Mouse (Mus musculus) T-helper 1 cell (primary cell): ENCODE data around the gene 1700123O20Rik.

Experiments used
- in situ Hi-C: fragments of 300-600 bp; cut with MboI, MseI; formaldehyde crosslinking; loops from one replicate; pipeline ENCODE4 v1.15.1; 2025; ENCODE audit warnings: high pct_unique_total_duplicates

The 1700123O20Rik gene

GRCm38 (mm10) chr14:54720654-54721350 is 34.8 kb downstream of the 1700123O20Rik start:
- in situ Hi-C loops: no loop called here

- in situ Hi-C loops: no loop called here
These were observed 35.7 kb downstream of the 1700123O20Rik start for GRCm38 (mm10) chr14:54721711-54722110.

GRCm38 (mm10) chr14:54724049-54724448 is 38.0 kb downstream of the 1700123O20Rik start:
- in situ Hi-C loops: no loop called here

GRCm38 (mm10) chr14:54727565-54727964 is 41.5 kb downstream of the 1700123O20Rik start:
- in situ Hi-C loops: no loop called here

GRCm38 (mm10) chr14:54728823-54729653 is 43.0 kb downstream of the 1700123O20Rik start:
- in situ Hi-C loops: no loop called here

DNA sequence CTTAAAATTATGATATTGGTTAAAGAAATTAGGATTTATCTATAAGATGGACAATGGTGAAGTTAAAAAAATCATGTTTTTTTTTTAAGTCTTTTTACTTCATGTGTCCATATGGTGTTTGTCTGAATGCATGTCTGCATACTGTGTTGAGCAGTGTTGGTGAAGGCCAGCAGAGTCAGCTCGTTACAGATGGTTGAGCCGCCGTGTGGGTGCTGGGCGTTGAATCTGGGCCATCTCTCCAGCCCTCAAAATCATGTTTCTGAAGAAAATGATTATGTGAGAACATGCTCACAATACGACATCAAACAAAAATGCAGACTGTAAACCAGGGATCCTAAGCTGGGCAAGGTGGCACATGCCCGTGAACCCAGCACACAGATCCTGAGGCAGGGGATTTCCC is 44.3 kb downstream of the 1700123O20Rik start:
- in situ Hi-C loops: no loop called here

DNA sequence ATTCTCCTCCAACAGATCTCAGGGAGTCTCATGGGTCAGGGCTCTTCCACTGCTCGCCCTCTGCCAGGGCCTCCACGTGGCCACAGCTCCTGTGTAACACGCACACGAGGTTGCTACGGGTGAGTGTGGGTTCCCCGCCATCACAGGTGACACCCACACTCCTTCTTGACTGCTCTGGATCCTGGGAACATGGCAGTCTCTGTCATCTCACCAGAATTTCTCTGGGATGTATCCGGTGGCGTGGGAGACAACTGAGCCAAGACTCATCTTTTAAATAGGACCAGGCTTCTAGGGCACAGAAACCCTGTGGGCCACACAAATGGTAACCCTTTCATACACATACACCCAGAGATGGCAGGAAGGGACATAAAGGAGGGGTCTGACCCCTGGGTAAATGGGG is 46.2 kb downstream of the 1700123O20Rik start:
- in situ Hi-C loops: no loop called here

GRCm38 (mm10) chr14:54734004-54734403 is 48.0 kb downstream of the 1700123O20Rik start:
- in situ Hi-C loops: no loop called here

GRCm38 (mm10) chr14:54735221-54735620 is 49.2 kb downstream of the 1700123O20Rik start:
- in situ Hi-C loops: no loop called here

- in situ Hi-C loops: no loop called here
These were observed 50.8 kb downstream of the 1700123O20Rik start for GRCm38 (mm10) chr14:54736555-54737552.

DNA sequence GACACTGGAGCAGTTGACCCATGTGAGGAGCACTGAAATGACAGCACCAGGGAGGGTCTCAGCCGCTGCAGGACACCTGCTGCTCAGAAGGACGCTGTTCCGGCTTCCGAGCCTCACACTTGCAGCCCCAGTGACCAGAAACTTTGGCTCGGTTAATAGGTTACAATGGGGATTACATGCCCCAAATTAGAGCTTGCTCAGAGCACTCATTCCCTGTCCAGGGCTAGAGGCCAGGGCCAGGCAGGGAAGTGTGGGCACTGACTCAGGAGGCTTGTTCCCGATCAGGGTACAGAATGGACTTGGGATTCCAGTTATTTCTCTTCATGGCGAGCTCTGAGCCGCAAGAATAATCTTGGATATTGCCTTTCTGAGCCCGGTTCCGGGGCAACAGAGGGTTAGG is 51.6 kb downstream of the 1700123O20Rik start:
- in situ Hi-C loops: no loop called here
